Mouse (Mus musculus): ENCODE results near the gene Spaca4. TPM values are rescaled to one million over a fixed set of nuclear protein-coding genes. Genes with fewer than 3 reads are reported as not detected.
A peak's percentile ranks its signal among the peaks of the same experiment; 100 is the strongest.

Gene Spaca4
- total and polyA plus RNA-seq, 2 experiments from 2014 or later, result not detected

DNA sequence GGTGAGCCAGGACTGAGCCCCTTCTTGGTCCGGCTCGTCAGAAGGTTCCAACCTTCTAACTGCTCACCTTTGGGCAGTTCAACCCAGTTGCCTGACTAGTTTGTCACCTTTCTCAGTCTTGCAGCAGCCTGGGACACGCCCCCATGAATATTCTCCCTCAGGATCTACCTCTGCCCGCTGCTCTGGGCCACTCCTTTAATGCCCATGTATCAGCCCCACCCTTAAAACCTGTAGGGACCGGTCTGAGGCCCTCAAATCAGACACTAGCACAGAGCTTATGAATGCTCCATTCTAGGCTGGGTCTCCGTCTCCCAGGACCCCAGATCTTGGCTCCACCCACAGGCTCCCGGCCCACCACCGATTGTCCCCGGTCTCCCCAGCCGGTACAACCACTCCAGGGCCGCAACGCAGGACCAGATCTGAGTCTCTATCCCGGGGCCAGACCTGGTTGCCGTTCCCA, 11.0 kb downstream of the Spaca4 start:
- Histone ChIP-seq H3K27me3 (ENCODE audit: insufficient read depth, low read length) (no peaks in the 10 kb centered on the region), H3K27ac (peak overlapping the region; percentile 62; the same call in 1 of the 2 replicates), H3K4me2 (ENCODE audit: low read depth, low read length) (peak overlapping the region; percentile 93), H3K9ac (replicated peaks; ENCODE audit: low read length) (peak overlapping the region; percentile 70), H3K36me3 (ENCODE audit: insufficient read depth, low read length) (peaks cover 29% of the 10 kb centered on the region), H3K4me3 (ENCODE audit: low read length) (peak overlapping the region; percentile 65), H3K4me1 (ENCODE audit: insufficient read depth, low read length) (peaks cover 30% of the 10 kb centered on the region), H3K9me3 (ENCODE audit: low read length) (no peaks in the 10 kb centered on the region)
- TF ChIP-seq CTCF (IDR thresholded peaks at IDR 0.05; ENCODE audit: low read depth), result no peak
- peak; percentile 6 for DNase-seq (ENCODE audit: low spot score)
- 10% methylated on average over 14 of the region's 14 CpGs for WGBS
- no peak for ATAC-seq

- Histone ChIP-seq H3K4me2 (ENCODE audit: low read depth, low read length) (peak overlapping the region; percentile 93), H3K27ac (no peak overlapping the region), H3K9ac (replicated peaks; ENCODE audit: low read length) (peak overlapping the region; percentile 70; the same call in 1 of the 2 replicates), H3K4me3 (ENCODE audit: low read length) (peak overlapping the region; percentile 65), H3K9me3 (ENCODE audit: low read length) (no peaks in the 10 kb centered on the region), H3K36me3 (ENCODE audit: insufficient read depth, low read length) (peaks cover 27% of the 10 kb centered on the region), H3K27me3 (ENCODE audit: insufficient read depth, low read length) (no peaks in the 10 kb centered on the region), H3K4me1 (ENCODE audit: insufficient read depth, low read length) (peaks cover 29% of the 10 kb centered on the region)
- TF ChIP-seq CTCF (IDR thresholded peaks at IDR 0.05; ENCODE audit: low read depth), result no peak
- no peak for DNase-seq (ENCODE audit: low spot score)
- WGBS, result 84% methylated on average over 6 of the region's 6 CpGs
- no peak for ATAC-seq
These were observed 11.6 kb downstream of the Spaca4 start for GRCm38 (mm10) chr7:45713881-45714520.

DNA sequence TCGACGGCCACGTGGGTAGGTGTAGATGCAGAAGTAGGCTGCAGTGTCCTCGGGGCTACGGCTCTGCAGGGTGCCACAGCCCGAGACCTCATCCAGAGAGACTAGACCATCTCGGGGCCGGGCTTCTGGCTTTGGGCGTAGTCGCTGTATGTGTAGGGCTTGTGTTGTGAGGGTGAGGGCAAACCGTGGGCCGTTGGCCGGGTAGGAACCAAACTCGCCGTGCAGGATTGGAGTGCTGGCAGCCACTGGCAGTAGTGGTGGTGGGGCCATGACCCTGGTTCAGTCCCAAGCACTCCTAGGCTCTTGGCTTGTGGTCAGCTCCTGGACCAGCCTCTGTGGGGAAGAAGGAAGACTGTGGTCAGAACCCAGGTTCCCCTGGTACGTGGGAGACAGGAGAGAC, 12.2 kb downstream of the Spaca4 start:
- no peak overlapping the region for H3K27ac ChIP-seq
- no peak overlapping the region for H3K4me3 ChIP-seq (ENCODE audit: low read length)
- WGBS, result 91% methylated on average over 16 of the region's 16 CpGs
- no peaks in the 10 kb centered on the region for H3K9me3 ChIP-seq (ENCODE audit: low read length)
- no peak for DNase-seq (ENCODE audit: low spot score)
- ATAC-seq, result no peak
- no peak overlapping the region for H3K4me2 ChIP-seq (ENCODE audit: low read depth, low read length)
- H3K4me1 ChIP-seq (ENCODE audit: insufficient read depth, low read length), result peaks cover 32% of the 10 kb centered on the region
- no peak for TF ChIP-seq CTCF (IDR thresholded peaks at IDR 0.05; ENCODE audit: low read depth)
- H3K27me3 ChIP-seq (ENCODE audit: insufficient read depth, low read length), result no peaks in the 10 kb centered on the region
- no peak overlapping the region for H3K9ac ChIP-seq (replicated peaks; ENCODE audit: low read length)
- peaks cover 27% of the 10 kb centered on the region for H3K36me3 ChIP-seq (ENCODE audit: insufficient read depth, low read length)

DNA sequence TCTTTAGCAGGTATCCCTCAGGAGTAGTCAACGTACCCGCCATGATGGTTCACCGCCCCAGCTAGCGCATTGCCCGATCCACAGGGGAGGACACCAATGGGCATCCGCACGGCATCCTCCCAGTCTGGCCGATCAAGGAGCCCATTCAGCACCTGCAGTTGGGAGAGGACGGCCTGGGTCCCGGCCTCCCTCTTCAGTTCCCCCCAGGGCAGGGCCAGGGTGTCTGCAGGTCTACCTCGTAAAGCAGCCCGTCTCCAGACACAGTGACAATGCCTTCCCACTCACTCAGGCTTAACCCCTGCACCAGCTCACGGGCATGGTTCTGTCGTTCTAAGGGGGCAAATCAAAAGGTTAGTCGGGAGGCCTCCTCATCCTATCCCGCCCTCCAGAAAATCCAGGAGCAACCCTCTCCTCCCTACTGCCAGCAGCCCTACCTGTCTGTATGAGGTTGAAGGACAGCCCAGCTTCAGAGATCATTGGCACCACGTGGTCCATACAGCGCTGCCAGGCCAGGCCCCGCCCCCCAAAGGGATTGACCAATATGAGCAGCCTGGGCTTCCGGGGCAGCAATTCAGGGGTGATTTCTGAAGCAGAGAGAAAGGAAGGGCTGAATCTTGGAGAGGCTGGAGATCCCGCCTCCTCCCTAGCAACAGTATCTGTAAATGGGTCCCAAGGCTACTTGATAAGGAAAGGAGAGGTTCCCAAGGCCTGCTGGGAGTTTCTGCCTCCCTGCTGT, 13.4 kb downstream of the Spaca4 start:
- H3K27ac ChIP-seq, result no peak overlapping the region
- 89% methylated on average over 21 of the region's 21 CpGs for WGBS
- DNase-seq (ENCODE audit: low spot score), result no peak

GRCm38 (mm10) chr7:45711316-45712021, 14.1 kb downstream of the Spaca4 start:
- DNase-seq (ENCODE audit: low spot score) (no peak), ATAC-seq (no peak)
- no peak overlapping the region for H3K9ac ChIP-seq (replicated peaks; ENCODE audit: low read length)
- peaks cover 27% of the 10 kb centered on the region for H3K36me3 ChIP-seq (ENCODE audit: insufficient read depth, low read length)
- H3K27me3 ChIP-seq (ENCODE audit: insufficient read depth, low read length), result no peaks in the 10 kb centered on the region
- no peak for TF ChIP-seq CTCF (IDR thresholded peaks at IDR 0.05; ENCODE audit: low read depth)
- 86% methylated on average over 24 of the region's 24 CpGs for WGBS
- H3K4me2 ChIP-seq (ENCODE audit: low read depth, low read length), result no peak overlapping the region
- peaks cover 39% of the 10 kb centered on the region for H3K4me1 ChIP-seq (ENCODE audit: insufficient read depth, low read length)
- H3K9me3 ChIP-seq (ENCODE audit: low read length), result no peaks in the 10 kb centered on the region
- H3K27ac ChIP-seq, result no peak overlapping the region
- H3K4me3 ChIP-seq (ENCODE audit: low read length), result no peak overlapping the region

More for the DNA sequence above, 13.4 kb downstream of the Spaca4 start:
- no peak overlapping the region for H3K4me2 ChIP-seq (ENCODE audit: low read depth, low read length)
- peaks cover 44% of the 10 kb centered on the region for H3K4me1 ChIP-seq (ENCODE audit: insufficient read depth, low read length)
- no peak for ATAC-seq
- no peak overlapping the region for H3K4me3 ChIP-seq (ENCODE audit: low read length)
- peaks cover 27% of the 10 kb centered on the region for H3K36me3 ChIP-seq (ENCODE audit: insufficient read depth, low read length)
- H3K9ac ChIP-seq (replicated peaks; ENCODE audit: low read length), result no peak overlapping the region
- no peaks in the 10 kb centered on the region for H3K27me3 ChIP-seq (ENCODE audit: insufficient read depth, low read length)
- no peaks in the 10 kb centered on the region for H3K9me3 ChIP-seq (ENCODE audit: low read length)
- no peak for TF ChIP-seq CTCF (IDR thresholded peaks at IDR 0.05; ENCODE audit: low read depth)

GRCm38 (mm10) chr7:45710477-45711191, 15.0 kb downstream of the Spaca4 start:
- H3K9me3 ChIP-seq (ENCODE audit: low read length), result no peaks in the 10 kb centered on the region
- H3K4me2 ChIP-seq (ENCODE audit: low read depth, low read length), result no peak overlapping the region
- no peak for DNase-seq (ENCODE audit: low spot score)
- WGBS, result 94% methylated on average over 20 of the region's 20 CpGs
- peaks cover 27% of the 10 kb centered on the region for H3K36me3 ChIP-seq (ENCODE audit: insufficient read depth, low read length)
- H3K4me3 ChIP-seq (ENCODE audit: low read length), result no peak overlapping the region
- no peak for ATAC-seq
- H3K4me1 ChIP-seq (ENCODE audit: insufficient read depth, low read length), result peaks cover 32% of the 10 kb centered on the region
- no peak overlapping the region for H3K9ac ChIP-seq (replicated peaks; ENCODE audit: low read length)
- H3K27me3 ChIP-seq (ENCODE audit: insufficient read depth, low read length), result no peaks in the 10 kb centered on the region
- peak overlapping the region; percentile 41; the same call in 1 of the 2 replicates for H3K27ac ChIP-seq
- no peak for TF ChIP-seq CTCF (IDR thresholded peaks at IDR 0.05; ENCODE audit: low read depth)
